Mouse (Mus musculus) thymus, adult 2 months (tissue): ENCODE results near the gene Bglap.
"Not testable (repeated sequence)": the region's sequence is repeated elsewhere in the genome, so short reads cannot be mapped to it uniquely, and the experiment has no call there.

Experiments
- CTCF ChIP-seq: fragments of 200-500 bp; IDR thresholded peaks from 2 replicates; pipeline ENCODE4 v1.5.1; 2012; ENCODE audit warnings: mild to moderate bottlenecking, control low read depth, low read length, moderate library complexity, borderline replicate concordance; ENCODE audit not compliant: control insufficient read depth, poor library complexity, insufficient read depth; ENCODE audit errors: extremely low read depth
- POLR2A ChIP-seq: fragments of 200-500 bp; IDR thresholded peaks from 2 replicates; pipeline ENCODE4 v1.6.1; 2012; ENCODE audit warnings: mild to moderate bottlenecking, low read length, control low read depth, moderate library complexity; ENCODE audit not compliant: control insufficient read depth, poor library complexity, insufficient read depth; ENCODE audit errors: extremely low read depth

GRCm38 (mm10) chr3:88375750-88376626 is 8.3 kb downstream of the Bglap start:
- TF ChIP-seq CTCF, POLR2A: not testable (repeated sequence)
